Mouse (Mus musculus) central nervous system, embryonic 14 days (tissue): Measurements from ENCODE around the gene Btbd16. TPM values are rescaled to one million over a fixed set of nuclear protein-coding genes. Genes with fewer than 3 reads are reported as not detected.

Experiments
- polyA plus RNA-seq: library from polyadenylated mRNA; depleted of rRNA; stranded (reverse); fragments of >200 nt; gene quantifications from 2 replicates; pipeline ENCODE4 v1.2.3, GENCODE M21; 2012; rRNA removed

Btbd16 gene
- 0.01 and 0.04 TPM in 2 replicates for polyA plus RNA-seq

GRCm38 (mm10) chr7:130773914-130774630 lies at the start of gene Btbd16:
TSS of gene Btbd16 (plus strand) at chr7:130774069.

DNA sequence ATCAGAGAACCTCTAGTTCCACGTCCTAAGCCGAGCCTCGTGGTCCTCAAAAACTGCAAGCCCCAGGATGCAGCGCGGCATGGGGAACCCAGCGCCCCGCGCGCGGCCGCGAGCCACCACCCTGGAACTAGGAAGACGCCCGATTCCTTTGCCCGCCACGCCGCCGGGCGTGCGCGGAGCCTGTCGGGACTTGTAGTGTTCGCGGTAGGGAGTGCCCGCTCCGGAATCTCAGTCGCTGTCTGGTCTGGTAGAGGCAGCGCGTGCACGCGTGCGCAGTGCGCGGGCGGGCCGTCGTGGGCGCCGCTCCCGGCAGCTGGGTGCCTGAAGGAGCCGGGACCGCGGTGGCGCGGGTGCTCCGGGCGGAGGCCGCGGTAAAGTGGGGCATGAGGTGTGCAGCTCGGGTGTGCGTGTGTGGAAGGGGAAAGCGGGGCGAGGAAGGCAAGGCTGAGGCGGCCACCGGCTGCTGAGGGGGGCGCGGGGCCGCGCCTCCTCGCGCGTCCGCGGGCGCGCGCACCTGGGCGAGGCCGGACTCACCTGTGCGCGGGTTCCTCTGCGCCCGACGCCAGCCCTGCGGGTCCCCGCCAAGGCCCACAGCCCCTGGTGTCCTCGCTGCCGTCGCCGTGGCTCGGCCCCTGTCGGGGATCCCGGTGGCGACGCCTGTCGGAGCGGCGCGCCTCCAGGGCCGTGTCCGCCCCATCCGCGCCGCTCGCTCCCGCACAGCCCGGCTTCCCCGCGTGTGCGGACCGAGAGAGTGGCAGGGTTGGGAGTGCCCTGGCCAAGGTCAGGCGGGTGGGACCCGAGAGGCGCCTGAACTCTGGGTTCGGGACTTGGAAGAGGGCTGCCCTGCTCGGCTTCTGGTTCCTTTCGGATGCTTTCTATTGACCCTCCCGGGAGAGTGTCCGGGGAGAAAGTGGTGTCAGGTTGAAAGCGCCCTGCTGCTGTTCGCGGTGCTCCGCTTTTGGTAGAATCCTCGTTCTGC lies 92.0 kb downstream of the Btbd16 start, which contains the start of gene Plekha1:
Plekha1 (plus strand) TSS at position 144 of the 979 bp plus-strand sequence.

Other genes with a start within 250 kb of the Btbd16 start
- gene Nsmce4a, start 201.0 kb upstream of the Btbd16 start, polyA plus RNA-seq, result 92.2 and 97.7 TPM in 2 replicates
- 69.0 and 70.5 TPM in 2 replicates for gene Tacc2, start 196.6 kb upstream of the Btbd16 start, polyA plus RNA-seq
- 153 and 166 TPM in 2 replicates for gene Plekha1, start 91.7 kb downstream of the Btbd16 start, polyA plus RNA-seq
- 18.4 and 30.9 TPM in 2 replicates for gene Htra1, start 162.0 kb downstream of the Btbd16 start, polyA plus RNA-seq